Mouse (Mus musculus): ENCODE results near the gene Plod3. TPM values are rescaled to one million over a fixed set of nuclear protein-coding genes. Genes with fewer than 3 reads are reported as not detected.

Gene Plod3
- polyA plus RNA-seq, 2 experiments, result 7.2 to 13.9 TPM

DNA sequence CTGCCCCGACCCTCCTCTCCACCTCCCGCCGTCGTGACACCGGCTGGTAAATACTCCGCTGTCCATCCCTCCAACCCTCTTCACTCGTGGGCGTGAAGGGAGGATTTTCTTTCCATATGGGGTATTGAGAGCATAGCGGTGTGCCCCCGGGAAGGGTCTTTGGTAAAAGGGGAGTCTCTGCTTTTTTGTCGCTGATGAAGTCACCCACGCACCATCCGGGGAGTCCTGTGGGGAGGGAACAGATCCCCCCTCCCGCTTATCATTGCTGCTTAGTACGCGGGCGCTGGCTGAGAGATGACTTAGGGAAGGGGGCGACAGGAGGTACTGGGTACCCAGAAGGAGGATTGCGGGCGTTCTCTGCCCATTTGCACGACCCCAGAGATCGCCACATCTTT, 43.6 kb downstream of the Plod3 start:
- peaks cover 7 to 12% of the 10 kb centered on the region in 2 experiments for H3K4me1 ChIP-seq (replicated peaks; ENCODE audit: control insufficient read depth in 2 of 2, insufficient read depth in 2 of 2, low read length in 1 of 2)
- no peaks in the 10 kb centered on the region for H3K9me3 ChIP-seq (ENCODE audit: control insufficient read depth, low read length)
- ATAC-seq (ENCODE audit: insufficient read depth), result no peak
- TF ChIP-seq CTCF (IDR thresholded peaks at IDR 0.05; ENCODE audit: low read depth), result no peak
- no peak for TF ChIP-seq EP300 (IDR thresholded peaks at IDR 0.05; ENCODE audit: low read depth)
- 14% methylated on average over 22 of the region's 22 CpGs for WGBS (ENCODE audit: insufficient replicate concordance)
- H3K4me3 ChIP-seq (ENCODE audit: insufficient read depth in 1 of 2, low read depth in 2 of 2, low read length in 2 of 2), result no peak overlapping the region
- peak overlapping the region; percentile 66; the same call in 1 of the 2 replicates for H3K4me2 ChIP-seq (ENCODE audit: low read depth)
- DNase-seq (ENCODE audit: low read depth in 3 of 3, low spot score in 3 of 3), result no peak
- no peaks in the 10 kb centered on the region for H3K36me3 ChIP-seq (replicated peaks; ENCODE audit: control insufficient read depth, insufficient read depth, low read depth)
- H3K27ac ChIP-seq, result no peak overlapping the region
- no peak overlapping the region for H3K9ac ChIP-seq (replicated peaks)
- H3K27me3 ChIP-seq (ENCODE audit: control insufficient read depth, insufficient read depth, low read length), result peaks cover 71% of the 10 kb centered on the region

DNA sequence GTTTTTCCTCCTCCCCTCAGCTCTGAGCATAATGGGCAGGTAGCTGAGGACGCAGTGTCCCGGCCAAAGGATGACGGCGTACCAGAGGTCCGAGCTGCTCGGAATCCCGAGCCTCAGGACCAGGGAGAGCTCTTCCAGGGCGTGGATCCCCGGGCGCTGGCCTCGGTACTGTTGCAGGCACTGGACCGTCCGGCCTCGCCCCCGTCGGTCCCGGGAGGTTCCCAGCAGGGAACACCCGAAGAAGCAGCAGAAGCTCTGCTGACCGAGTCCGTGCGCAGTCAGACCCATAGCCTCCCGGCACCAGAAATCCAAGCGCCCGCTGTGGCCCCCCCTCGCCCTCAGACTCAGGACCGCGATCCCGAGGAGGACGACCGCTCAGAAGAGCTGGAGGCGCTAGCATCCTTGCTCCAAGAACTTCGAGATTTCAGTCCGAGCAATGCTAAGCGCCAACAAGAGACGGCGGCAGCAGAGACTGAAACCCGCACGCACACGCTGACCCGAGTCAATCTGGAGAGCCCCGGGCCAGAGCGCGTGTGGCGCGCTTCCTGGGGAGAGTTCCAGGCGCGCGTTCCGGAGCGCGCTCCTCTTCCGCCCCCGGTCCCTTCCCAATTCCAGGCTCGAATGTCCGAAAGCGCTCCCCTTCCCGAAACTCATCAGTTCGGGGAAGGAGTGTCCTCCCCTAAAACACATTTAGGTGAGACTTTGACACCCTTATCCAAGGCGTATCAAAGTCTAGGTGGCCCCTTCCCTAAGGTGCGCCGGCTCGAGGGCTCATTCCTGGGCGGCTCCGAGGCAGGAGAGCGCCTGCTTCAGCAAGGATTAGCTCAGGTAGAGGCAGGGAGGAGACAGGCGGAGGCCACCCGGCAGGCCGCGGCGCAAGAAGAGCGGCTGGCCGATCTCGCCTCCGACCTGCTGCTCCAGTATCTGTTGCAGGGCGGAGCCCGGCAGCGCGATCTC, 44.5 kb downstream of the Plod3 start:
- Histone ChIP-seq H3K9me3 (ENCODE audit: control insufficient read depth, low read length) (no peaks in the 10 kb centered on the region), H3K4me1 (replicated peaks; ENCODE audit: control insufficient read depth in 2 of 2, insufficient read depth in 2 of 2, low read length in 1 of 2) (peaks cover 7 to 12% of the 10 kb centered on the region in 2 experiments), H3K36me3 (replicated peaks; ENCODE audit: control insufficient read depth, insufficient read depth, low read depth) (no peaks in the 10 kb centered on the region), H3K9ac (replicated peaks) (no peak overlapping the region), H3K4me3 (ENCODE audit: insufficient read depth in 1 of 2, low read depth in 2 of 2, low read length in 2 of 2) (peak overlapping the region in 1 of 2 experiments; percentile 53; a peak in 2 of 4 replicates), H3K27me3 (ENCODE audit: control insufficient read depth, insufficient read depth, low read length) (peaks cover 62% of the 10 kb centered on the region), H3K4me2 (ENCODE audit: low read depth) (peak overlapping the region; percentile 84), H3K27ac (no peak overlapping the region)
- TF ChIP-seq CTCF (IDR thresholded peaks at IDR 0.05; ENCODE audit: low read depth) (no peak), EP300 (IDR thresholded peaks at IDR 0.05; ENCODE audit: low read depth) (no peak)
- WGBS (ENCODE audit: insufficient replicate concordance), result 2% methylated on average over 78 of the region's 78 CpGs
- no peak for ATAC-seq (ENCODE audit: insufficient read depth)
- DNase-seq (ENCODE audit: low read depth in 3 of 3, low spot score in 3 of 3), result no peak

DNA sequence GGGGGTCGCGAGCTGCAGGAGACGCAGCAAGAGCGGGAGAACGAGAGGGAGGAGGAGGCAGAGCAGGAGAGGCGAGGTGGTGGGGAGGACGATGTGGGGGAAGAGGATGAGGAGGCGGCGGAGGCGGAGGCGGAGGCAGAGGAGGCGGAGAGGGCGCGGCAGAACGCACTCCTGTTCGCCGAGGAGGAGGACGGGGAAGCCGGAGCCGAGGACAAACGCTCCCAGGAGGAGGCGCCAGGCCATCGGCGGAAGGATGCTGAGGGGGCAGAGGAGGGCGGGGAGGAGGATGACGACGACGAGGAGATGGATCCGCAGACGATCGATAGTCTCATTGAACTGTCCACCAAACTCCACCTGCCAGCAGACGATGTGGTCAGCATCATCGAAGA, 45.2 kb downstream of the Plod3 start:
- no peaks in the 10 kb centered on the region for H3K36me3 ChIP-seq (replicated peaks; ENCODE audit: control insufficient read depth, insufficient read depth, low read depth)
- H3K27ac ChIP-seq, result no peak overlapping the region
- peaks cover 7 to 12% of the 10 kb centered on the region in 2 experiments for H3K4me1 ChIP-seq (replicated peaks; ENCODE audit: control insufficient read depth in 2 of 2, insufficient read depth in 2 of 2, low read length in 1 of 2)
- H3K4me2 ChIP-seq (ENCODE audit: low read depth), result peak overlapping the region; percentile 84
- H3K27me3 ChIP-seq (ENCODE audit: control insufficient read depth, insufficient read depth, low read length), result peaks cover 55% of the 10 kb centered on the region
- no peaks in the 10 kb centered on the region for H3K9me3 ChIP-seq (ENCODE audit: control insufficient read depth, low read length)
- H3K9ac ChIP-seq (replicated peaks), result no peak overlapping the region
- no peak for DNase-seq (ENCODE audit: low read depth in 3 of 3, low spot score in 3 of 3)
- TF ChIP-seq CTCF (IDR thresholded peaks at IDR 0.05; ENCODE audit: low read depth) (peak; percentile 46), EP300 (IDR thresholded peaks at IDR 0.05; ENCODE audit: low read depth) (no peak)
- peak overlapping the region in 1 of 2 experiments; percentile 53; a peak in 2 of 4 replicates for H3K4me3 ChIP-seq (ENCODE audit: insufficient read depth in 1 of 2, low read depth in 2 of 2, low read length in 2 of 2)
- WGBS (ENCODE audit: insufficient replicate concordance), result 0% methylated on average over 30 of the region's 33 CpGs
- no peak for ATAC-seq (ENCODE audit: insufficient read depth)

DNA sequence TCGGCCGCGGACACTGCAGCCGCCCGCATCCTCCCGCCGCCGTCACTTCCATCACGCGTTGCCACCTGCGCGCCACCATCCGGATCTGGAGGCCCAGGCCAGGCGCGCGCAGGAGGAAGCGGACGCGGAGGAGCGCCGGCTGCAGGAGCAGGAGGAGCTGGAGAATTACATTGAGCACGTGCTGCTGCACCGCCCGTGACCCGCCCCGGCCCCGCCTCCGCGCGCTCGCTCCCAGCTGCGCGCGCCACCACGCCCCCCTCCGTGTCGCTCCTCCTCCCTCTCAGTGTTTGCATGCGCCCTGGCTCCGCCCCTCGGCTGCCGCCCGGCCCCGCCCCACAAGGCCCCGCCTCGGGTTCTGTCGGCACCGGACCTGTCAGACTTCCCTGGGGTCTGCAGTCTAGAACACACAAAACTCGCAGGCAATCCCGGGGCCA, 45.8 kb downstream of the Plod3 start:
- DNase-seq (ENCODE audit: low read depth in 3 of 3, low spot score in 3 of 3) (peak; percentile 79 to 84 (median 80)), ATAC-seq (ENCODE audit: insufficient read depth) (peak; percentile 86)
- Histone ChIP-seq H3K9me3 (ENCODE audit: control insufficient read depth, low read length) (no peaks in the 10 kb centered on the region), H3K4me3 (ENCODE audit: insufficient read depth in 1 of 2, low read depth in 2 of 2, low read length in 2 of 2) (peak overlapping the region; percentile 53 to 56), H3K9ac (replicated peaks) (peak overlapping the region; percentile 31), H3K27ac (no peak overlapping the region), H3K4me1 (replicated peaks; ENCODE audit: control insufficient read depth in 2 of 2, insufficient read depth in 2 of 2, low read length in 1 of 2) (peaks cover 7 to 12% of the 10 kb centered on the region in 2 experiments), H3K27me3 (ENCODE audit: control insufficient read depth, insufficient read depth, low read length) (peaks cover 50% of the 10 kb centered on the region), H3K36me3 (replicated peaks; ENCODE audit: control insufficient read depth, insufficient read depth, low read depth) (no peaks in the 10 kb centered on the region), H3K4me2 (ENCODE audit: low read depth) (peak overlapping the region; percentile 84)
- under 1% methylated on average over 47 of the region's 49 CpGs for WGBS (ENCODE audit: insufficient replicate concordance)
- TF ChIP-seq CTCF (IDR thresholded peaks at IDR 0.05; ENCODE audit: low read depth) (no peak), EP300 (IDR thresholded peaks at IDR 0.05; ENCODE audit: low read depth) (no peak)

DNA sequence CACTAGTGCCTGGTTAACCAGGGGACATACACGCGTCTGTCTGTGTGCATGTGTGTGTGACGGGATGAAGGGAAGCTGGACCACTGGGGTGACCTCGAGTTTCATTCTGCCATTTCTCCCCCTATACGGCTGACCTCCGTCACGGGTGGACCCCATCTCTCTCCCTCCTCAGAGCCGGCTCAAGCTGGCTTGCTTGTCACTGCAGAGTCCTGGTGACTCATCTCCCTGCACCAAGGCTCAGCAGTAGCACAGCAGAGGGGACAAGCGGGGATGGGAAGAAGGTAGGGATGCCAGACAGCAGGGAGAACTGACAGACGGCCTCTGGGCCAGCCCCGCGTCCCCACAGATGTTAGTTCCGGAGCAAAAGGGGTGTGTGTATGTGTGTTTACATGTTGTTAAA, 49.4 kb downstream of the Plod3 start:
- H3K36me3 ChIP-seq (replicated peaks; ENCODE audit: control insufficient read depth, insufficient read depth, low read depth), result peaks cover 4% of the 10 kb centered on the region
- no peak for DNase-seq (ENCODE audit: low read depth in 3 of 3, low spot score in 3 of 3)
- no peak for TF ChIP-seq CTCF (IDR thresholded peaks at IDR 0.05; ENCODE audit: low read depth)
- no peak for TF ChIP-seq EP300 (IDR thresholded peaks at IDR 0.05; ENCODE audit: low read depth)
- H3K4me3 ChIP-seq (ENCODE audit: insufficient read depth in 1 of 2, low read depth in 2 of 2, low read length in 2 of 2), result no peak overlapping the region
- no peak overlapping the region for H3K27ac ChIP-seq
- no peak for ATAC-seq (ENCODE audit: insufficient read depth)
- H3K4me1 ChIP-seq (replicated peaks; ENCODE audit: control insufficient read depth in 2 of 2, insufficient read depth in 2 of 2, low read length in 1 of 2), result peaks cover 7 to 12% of the 10 kb centered on the region in 2 experiments
- H3K4me2 ChIP-seq (ENCODE audit: low read depth), result no peak overlapping the region
- 81% methylated on average over 13 of the region's 13 CpGs for WGBS (ENCODE audit: insufficient replicate concordance)
- no peaks in the 10 kb centered on the region for H3K9me3 ChIP-seq (ENCODE audit: control insufficient read depth, low read length)
- no peak overlapping the region for H3K9ac ChIP-seq (replicated peaks)
- peaks cover 14% of the 10 kb centered on the region for H3K27me3 ChIP-seq (ENCODE audit: control insufficient read depth, insufficient read depth, low read length)
